Mouse (Mus musculus) hindbrain, postnatal 0 days (tissue): ENCODE measurements around the gene Ttll11. TPM values are rescaled to one million over a fixed set of nuclear protein-coding genes. Genes with fewer than 3 reads are reported as not detected.

ENCODE experiments used
- ATAC-seq: fragments of 200-750 bp; cut with Nextera tagmentation; 2 replicates; pipeline ENCODE4 v1.8.0; 2017; ENCODE audit warnings: mild to moderate bottlenecking, moderate TSS enrichment, moderate library complexity
- DNase-seq: peaks from one replicate; pipeline ENCODE4 v3.0.0-alpha.2; 2015; ENCODE audit warnings: low spot score
- H3K27ac ChIP-seq: fragments of 300-500 bp; sonication (generic); 2 replicates; pipeline ENCODE4 v1.5.1; 2014; ENCODE audit warnings: mild to moderate bottlenecking
- H3K27me3 ChIP-seq: fragments of 300-500 bp; sonication (generic); 2 replicates; pipeline ENCODE4 v1.6.1; 2014; ENCODE audit warnings: low read length, mixed read lengths; ENCODE audit not compliant: insufficient read depth
- H3K36me3 ChIP-seq: fragments of 300-500 bp; sonication (generic); 2 replicates; pipeline ENCODE4 v1.6.1; 2014; ENCODE audit warnings: low read length, mixed read lengths; ENCODE audit not compliant: insufficient read depth
- H3K4me1 ChIP-seq: fragments of 300-500 bp; sonication (generic); 2 replicates; pipeline ENCODE4 v1.6.1; 2014; ENCODE audit warnings: antibody characterized with exemption, low read length, mixed read lengths; ENCODE audit not compliant: insufficient read depth
- H3K4me2 ChIP-seq: fragments of 300-500 bp; sonication (generic); 2 replicates; pipeline ENCODE4 v1.6.1; 2014; ENCODE audit warnings: low read depth, mild to moderate bottlenecking, low read length, moderate library complexity, mixed read lengths
- H3K4me3 ChIP-seq: fragments of 300-500 bp; sonication (generic); 2 replicates; pipeline ENCODE4 v1.5.1; 2014; ENCODE audit warnings: low read length
- H3K9ac ChIP-seq: fragments of 300-500 bp; sonication (generic); replicated peaks from 2 replicates; pipeline ENCODE4 v1.6.1; 2014; ENCODE audit warnings: mild to moderate bottlenecking, low read length, moderate library complexity, mixed read lengths
- H3K9me3 ChIP-seq: fragments of 300-500 bp; sonication (generic); 2 replicates; pipeline ENCODE4 v1.6.1; 2016; ENCODE audit warnings: low read length, mixed read lengths
- CTCF ChIP-seq: IDR thresholded peaks from 2 replicates; pipeline ENCODE4 v1.5.1; 2016; ENCODE audit warnings: antibody characterized with exemption, control low read depth, low read depth
- WGBS: fragments of 180-500 bp; shearing (Covaris S2); extraction: QIAGEN DNeasy Blood & Tissue Kit; methylation state at CpG from one replicate; pipeline ENCODE4 v1.1.7; 2014; 5-methylcytosine and 5-hydroxymethylcytosine counted together
- polyA plus RNA-seq: library from polyadenylated mRNA; unstranded; fragments of >200 nt; fragmentation: Nextera tagmentation; extraction: Ambion mirVana; gene quantifications from 2 replicates; pipeline ENCODE4 v1.2.1, GENCODE M21; 2015
- total RNA-seq: library from RNA; depleted of rRNA; stranded (reverse); fragments of >200 nt; gene quantifications from 2 replicates; pipeline ENCODE4 v1.2.3, GENCODE M21; 2014

The Ttll11 gene
- total and polyA plus RNA-seq, 2 experiments from 2014 or later: 5.8 to 8.2 TPM

DNA sequence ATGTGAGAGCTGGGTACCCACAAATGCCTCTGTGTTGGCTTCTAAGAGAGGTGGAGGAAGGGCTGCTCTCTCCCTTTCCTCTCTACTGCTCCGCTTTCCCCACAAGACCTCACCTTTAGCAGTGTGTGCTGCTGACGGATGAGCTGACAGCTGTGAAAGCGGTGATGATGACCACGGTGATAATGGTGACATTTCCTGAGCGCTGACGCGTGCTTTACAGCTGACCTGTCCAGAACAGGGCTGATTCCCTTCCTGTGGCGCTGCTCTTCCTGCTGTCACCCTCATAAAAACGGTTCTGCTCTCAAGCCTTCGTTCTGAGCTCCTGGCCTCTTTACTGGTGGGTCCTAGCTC lies 119.3 kb downstream of the Ttll11 start:
- no peak overlapping the region for H3K9ac ChIP-seq
- H3K36me3 ChIP-seq: no peaks in the 10 kb centered on the region
- H3K27ac ChIP-seq: peak overlapping the region; percentile 3; the same call in 1 of the 2 replicates
- H3K9me3 ChIP-seq: no peaks in the 10 kb centered on the region
- peaks cover 9% of the 10 kb centered on the region; the same call in 1 of the 2 replicates for H3K4me1 ChIP-seq
- no peaks in the 10 kb centered on the region for H3K27me3 ChIP-seq
- no peak for TF ChIP-seq CTCF
- H3K4me3 ChIP-seq: no peak overlapping the region
- 68% methylated on average over 10 of the region's 10 CpGs for WGBS
- no peak for DNase-seq
- no peak overlapping the region for H3K4me2 ChIP-seq
- 0 out of 2 replicates have a peak, but pooled peaks have one; percentile 27 for ATAC-seq

DNA sequence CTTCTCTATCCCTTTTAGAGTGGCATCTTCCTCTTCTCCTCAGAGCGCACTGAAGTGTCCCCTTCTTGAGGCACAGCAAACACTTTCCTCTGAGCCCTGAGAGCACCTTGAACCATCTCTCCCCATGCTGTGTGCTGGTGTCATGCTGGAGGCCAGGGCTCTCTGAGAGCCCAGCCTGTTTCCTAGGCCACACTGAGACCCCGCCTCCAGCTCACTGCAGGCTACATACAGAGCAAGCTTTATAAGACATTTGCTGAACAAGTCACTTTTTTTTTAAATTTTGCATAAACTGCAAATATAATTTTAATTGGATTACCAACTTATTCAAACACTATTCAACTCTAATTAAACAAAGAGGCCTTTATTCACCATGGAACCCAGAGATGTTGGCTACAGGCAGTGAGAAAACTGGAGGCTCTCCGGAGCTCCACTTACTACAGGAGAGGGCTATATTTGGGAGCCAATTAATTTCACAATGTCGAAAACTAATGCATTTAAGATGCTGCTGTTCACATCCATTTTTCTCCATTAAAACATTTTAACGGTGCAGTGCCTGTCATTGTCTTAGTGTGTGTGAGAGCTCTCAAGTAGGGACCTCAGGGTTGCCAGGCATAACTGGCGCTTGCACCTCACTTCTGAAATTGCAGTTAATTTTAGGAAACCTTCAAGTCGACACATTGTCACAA lies 119.9 kb downstream of the Ttll11 start:
- Histone ChIP-seq H3K4me3 (no peak overlapping the region), H3K4me1 (peaks cover 9% of the 10 kb centered on the region; the same call in 1 of the 2 replicates), H3K27ac (peak overlapping the region; percentile 11; the same call in 1 of the 2 replicates), H3K27me3 (no peaks in the 10 kb centered on the region), H3K4me2 (no peak overlapping the region), H3K36me3 (no peaks in the 10 kb centered on the region), H3K9ac (no peak overlapping the region), H3K9me3 (no peaks in the 10 kb centered on the region)
- no peak for DNase-seq
- TF ChIP-seq CTCF: no peak
- 52% methylated on average over 7 of the region's 7 CpGs for WGBS
- peak; percentile 73 for ATAC-seq

DNA sequence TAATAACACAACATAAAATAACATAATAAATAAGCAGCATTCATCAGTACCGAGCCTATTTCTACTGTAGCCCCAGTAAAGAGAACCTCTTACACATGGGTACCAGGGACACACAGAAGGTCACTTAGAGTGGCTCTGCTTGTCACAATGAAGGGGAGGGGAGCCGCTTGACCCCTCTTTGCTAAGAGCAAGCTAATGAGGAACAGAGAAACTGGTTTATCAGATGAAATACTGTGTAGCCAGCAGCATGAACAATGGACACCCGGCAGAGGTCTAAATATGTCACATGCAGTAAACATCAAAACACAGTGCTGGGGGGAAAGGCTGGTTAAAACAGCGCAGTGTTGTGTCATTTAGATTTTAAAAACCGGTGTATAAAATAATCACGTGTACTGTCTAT lies 121.4 kb downstream of the Ttll11 start:
- H3K27ac ChIP-seq: no peak overlapping the region
- H3K4me2 ChIP-seq: no peak overlapping the region
- H3K9ac ChIP-seq: no peak overlapping the region
- peaks cover 9% of the 10 kb centered on the region; the same call in 1 of the 2 replicates for H3K4me1 ChIP-seq
- H3K4me3 ChIP-seq: no peak overlapping the region
- H3K27me3 ChIP-seq: no peaks in the 10 kb centered on the region
- DNase-seq (no peak), ATAC-seq (no peak)
- TF ChIP-seq CTCF: no peak
- WGBS: 75% methylated on average over 6 of the region's 6 CpGs
- no peaks in the 10 kb centered on the region for H3K9me3 ChIP-seq
- no peaks in the 10 kb centered on the region for H3K36me3 ChIP-seq

GRCm38 (mm10) chr2:35856901-35857300 lies 122.8 kb downstream of the Ttll11 start:
- no peak for TF ChIP-seq CTCF
- Histone ChIP-seq H3K9ac (no peak overlapping the region), H3K4me2 (no peak overlapping the region), H3K27me3 (no peaks in the 10 kb centered on the region), H3K36me3 (no peaks in the 10 kb centered on the region), H3K9me3 (no peaks in the 10 kb centered on the region), H3K27ac (no peak overlapping the region), H3K4me3 (no peak overlapping the region), H3K4me1 (peaks cover 9% of the 10 kb centered on the region; the same call in 1 of the 2 replicates)
- ATAC-seq: no peak
- WGBS: 73% methylated on average over 2 of the region's 2 CpGs
- DNase-seq: no peak

DNA sequence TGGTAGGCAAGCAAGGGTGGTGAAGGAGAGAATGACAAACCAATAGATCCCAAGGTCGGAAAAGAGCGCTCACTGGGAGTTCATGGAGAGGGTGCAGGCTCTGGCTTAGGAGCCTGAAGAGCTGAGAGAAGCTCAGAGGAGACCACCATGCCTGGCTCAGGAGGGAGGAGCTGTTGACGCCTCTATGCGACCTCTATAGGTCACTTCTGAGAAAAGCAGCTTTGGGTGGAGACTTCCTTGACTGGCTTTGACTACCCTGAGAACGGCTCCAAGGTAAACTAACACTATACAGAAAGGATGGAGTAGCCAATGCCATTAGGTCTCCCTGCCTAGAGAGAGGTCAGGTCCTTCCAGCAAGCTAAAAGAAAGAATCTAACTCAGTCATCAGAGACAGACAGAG lies 124.8 kb downstream of the Ttll11 start:
- peak; percentile 34 for TF ChIP-seq CTCF
- WGBS: 42% methylated on average over 5 of the region's 5 CpGs
- no peaks in the 10 kb centered on the region for H3K9me3 ChIP-seq
- H3K4me3 ChIP-seq: no peak overlapping the region
- H3K9ac ChIP-seq: no peak overlapping the region
- H3K27ac ChIP-seq: no peak overlapping the region
- no peaks in the 10 kb centered on the region for H3K4me1 ChIP-seq
- no peak overlapping the region for H3K4me2 ChIP-seq
- ATAC-seq (no peak), DNase-seq (no peak)
- no peaks in the 10 kb centered on the region for H3K27me3 ChIP-seq
- no peaks in the 10 kb centered on the region for H3K36me3 ChIP-seq

DNA sequence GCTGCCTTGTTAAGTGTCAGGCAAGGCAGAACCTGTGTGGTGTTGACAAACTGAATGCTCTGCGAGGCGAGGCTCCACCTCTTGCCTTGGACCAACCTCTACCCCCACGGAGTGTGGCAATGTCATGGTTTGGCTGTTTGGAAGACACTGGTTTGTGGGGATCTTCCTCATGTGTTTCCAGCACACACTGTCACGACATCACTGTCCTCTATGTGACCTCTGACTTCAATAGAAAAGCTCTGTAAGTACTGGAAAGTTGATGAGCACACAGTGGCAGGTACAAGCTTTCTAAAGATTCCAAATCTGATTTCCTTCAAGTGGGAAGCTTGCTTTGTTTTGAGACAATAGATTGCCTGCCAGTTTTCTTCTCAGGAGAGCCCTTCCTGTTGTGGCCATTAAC lies 126.7 kb downstream of the Ttll11 start:
- Histone ChIP-seq H3K9me3 (no peaks in the 10 kb centered on the region), H3K36me3 (no peaks in the 10 kb centered on the region), H3K4me2 (no peak overlapping the region), H3K27ac (no peak overlapping the region), H3K4me1 (no peaks in the 10 kb centered on the region), H3K9ac (no peak overlapping the region), H3K27me3 (no peaks in the 10 kb centered on the region), H3K4me3 (no peak overlapping the region)
- no peak for ATAC-seq
- 77% methylated on average over 4 of the region's 4 CpGs for WGBS
- DNase-seq: no peak
- TF ChIP-seq CTCF: no peak

DNA sequence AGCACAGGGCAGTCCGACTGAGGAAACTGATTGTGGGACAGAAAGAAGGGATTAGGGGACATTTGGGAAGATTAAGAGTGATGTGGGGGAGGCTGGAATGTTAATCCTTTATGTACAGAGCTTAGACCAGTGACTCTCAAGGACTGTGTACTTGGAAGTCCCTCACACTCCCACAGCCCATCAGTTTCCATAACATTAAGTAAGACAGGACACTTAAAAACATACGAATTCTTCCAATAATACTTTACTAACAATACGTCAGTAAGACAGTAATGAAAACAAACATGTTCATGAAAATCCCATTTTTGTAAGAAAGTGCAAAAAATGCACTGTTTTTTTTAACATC lies 127.6 kb downstream of the Ttll11 start:
- Histone ChIP-seq H3K36me3 (no peaks in the 10 kb centered on the region), H3K4me2 (no peak overlapping the region), H3K9ac (no peak overlapping the region), H3K27ac (no peak overlapping the region), H3K4me1 (no peaks in the 10 kb centered on the region), H3K9me3 (no peaks in the 10 kb centered on the region), H3K27me3 (no peaks in the 10 kb centered on the region), H3K4me3 (no peak overlapping the region)
- no peak for TF ChIP-seq CTCF
- no peak for DNase-seq
- WGBS: 63% methylated on average over 3 of the region's 3 CpGs
- no peak for ATAC-seq
